Mouse (Mus musculus): Measurements from ENCODE around the gene Cox19. TPM values are rescaled to one million over a fixed set of nuclear protein-coding genes. Genes with fewer than 3 reads are reported as not detected.

The Cox19 gene
- total RNA-seq, 4 experiments from 2014 or later = 96.9 to 114 (median 106) TPM

DNA sequence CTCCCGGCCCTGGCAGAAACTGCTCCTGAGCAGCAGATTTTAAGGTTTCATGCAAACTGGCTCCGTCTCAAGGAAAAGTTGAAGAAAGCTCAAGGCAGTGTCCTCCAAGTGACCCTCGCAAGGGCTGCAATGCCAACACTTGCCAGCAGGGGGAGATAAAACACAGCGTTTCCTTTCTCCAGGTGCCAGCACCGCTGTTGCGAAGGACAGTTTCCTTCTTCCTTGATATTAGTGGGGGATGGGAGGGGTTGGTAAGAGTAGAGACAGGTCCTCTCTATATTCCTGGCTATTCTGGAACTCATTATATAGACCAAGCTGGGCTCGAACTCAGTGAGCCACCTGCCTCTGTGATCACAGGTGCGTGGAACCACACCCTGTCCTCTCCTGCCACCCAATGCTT lies 19.5 kb downstream of the Cox19 start:
- peak; percentile 74 for DNase-seq (ENCODE audit: low spot score)

DNA sequence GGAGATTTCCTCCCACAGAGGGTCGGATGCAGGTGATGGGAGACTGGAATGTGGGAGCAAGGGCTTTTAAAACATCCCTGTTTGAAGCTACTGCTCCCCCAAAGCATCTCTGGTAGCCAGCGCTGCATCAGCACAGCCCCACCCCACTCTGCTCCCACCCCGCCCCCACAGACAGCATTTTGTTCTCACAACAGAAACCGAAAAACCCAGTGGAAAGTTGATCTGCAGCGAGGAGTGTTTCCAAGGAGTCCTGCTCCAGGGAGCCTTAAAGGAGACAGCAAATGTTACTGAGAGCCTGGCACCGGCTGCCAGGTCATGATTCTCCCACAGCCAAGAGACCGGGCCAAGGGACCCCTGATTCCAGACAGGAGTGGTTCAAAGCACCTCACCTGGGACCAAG lies 20.5 kb downstream of the Cox19 start:
- no peak for DNase-seq (ENCODE audit: low spot score)

DNA sequence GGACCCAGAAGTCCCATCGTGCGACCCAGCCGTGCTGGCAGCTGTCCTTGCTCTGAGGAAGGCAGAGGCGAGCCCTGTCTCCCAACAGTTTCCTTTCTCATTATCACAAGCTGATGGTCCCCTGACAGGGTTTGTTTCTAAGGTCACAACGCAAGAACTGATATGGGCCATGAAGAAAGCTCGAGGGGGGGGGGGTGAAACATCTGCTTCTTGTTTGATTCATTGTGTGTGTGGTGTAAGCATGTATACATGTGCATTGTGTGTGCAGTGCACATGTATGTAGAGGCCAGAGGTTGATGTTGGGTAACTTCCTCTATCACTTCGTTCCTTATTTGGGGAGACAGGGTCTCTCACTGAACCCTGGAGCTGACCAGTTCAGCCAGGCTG lies 23.6 kb downstream of the Cox19 start:
- DNase-seq (ENCODE audit: low spot score) = no peak

DNA sequence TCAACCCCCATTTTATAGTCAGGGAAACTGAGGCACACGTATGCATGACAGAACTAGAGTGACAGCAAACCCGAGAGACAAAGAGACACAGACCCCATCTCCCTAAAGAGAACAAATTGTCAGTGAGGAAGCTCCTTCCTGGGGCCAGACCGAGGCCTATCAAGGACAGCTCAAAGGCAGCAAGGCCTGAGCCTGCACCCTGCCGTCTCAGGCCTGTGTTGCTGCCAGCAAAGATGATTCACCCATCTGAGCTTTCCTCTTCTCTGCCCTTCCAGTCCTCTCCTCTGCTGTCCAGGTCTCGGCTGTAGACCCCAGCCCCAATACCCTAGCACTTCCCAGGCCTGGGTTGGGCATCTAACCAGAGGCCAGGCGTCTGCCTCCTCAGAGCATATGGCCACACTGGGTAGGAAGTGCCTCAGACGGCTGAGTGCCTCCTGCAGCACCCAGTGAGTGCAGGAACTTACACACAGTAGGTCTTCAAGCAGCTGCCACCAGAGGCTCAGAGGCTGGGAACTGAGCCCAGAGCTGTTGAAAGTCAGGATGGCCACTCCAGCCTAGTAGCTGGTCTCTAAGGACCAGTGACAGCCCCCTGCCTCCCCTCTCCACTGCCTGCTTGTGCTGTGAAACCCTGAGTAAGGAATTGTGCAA lies 24.1 kb downstream of the Cox19 start:
- no peak for DNase-seq (ENCODE audit: low spot score)

DNA sequence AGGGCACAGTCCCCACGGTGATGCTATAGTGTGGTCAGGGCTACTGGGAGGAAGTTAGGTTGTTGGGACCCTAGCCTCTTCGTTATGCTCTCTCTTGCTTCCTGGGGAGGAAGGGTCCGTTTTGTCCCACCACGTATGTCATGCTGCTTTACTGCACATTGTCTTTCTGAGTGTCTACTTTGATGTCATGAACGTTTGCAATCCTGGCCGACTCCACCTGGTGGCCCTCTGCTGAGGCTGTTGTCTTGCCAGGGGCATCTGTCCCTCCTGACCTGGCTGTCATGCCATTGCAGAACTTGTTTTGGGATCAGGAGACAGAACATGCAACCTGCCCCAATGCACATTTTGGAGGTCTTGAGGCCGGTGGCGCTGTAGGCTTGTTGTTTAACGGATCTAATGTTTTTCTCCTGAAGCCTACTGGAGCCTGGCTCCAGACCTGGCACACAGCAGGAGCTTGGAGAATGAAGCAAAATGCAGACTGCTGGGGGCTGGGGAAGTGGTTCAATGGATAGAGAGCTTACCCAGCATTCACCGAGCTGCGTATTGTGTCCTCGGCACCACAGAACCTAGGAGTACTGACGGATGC lies 25.0 kb downstream of the Cox19 start:
- DNase-seq (ENCODE audit: low spot score) = no peak

DNA sequence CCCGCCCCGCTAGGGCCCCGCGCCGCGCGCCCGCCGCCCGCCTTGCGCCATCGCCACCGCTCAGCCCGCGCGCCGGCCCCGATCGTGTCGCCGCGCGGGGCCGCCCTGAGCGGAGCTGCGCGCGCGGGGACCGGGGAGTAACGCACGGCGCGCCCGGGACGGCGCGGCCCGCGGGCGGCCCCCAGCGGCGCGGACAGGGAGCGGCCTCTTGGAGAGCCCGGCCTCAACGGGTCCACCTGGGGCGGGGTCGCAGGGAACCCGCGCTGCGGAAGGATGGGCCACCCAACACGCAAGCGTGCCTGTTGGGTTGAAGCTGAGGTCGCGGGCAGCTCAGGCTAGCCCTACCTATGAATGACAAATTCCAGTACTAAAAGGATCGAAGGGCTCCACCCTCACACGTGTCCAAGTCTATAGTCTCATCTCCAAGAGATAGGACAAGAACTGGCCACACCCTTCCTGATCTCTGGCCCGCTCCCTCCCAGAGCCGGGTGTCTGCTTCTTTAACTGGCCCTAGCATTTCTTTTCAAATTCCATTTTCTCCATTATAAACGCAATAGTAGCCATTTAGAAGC lies 25.7 kb downstream of the Cox19 start, which contains the start of gene Adap1:
Gene Adap1, minus strand, starts transcription at position 228 of the 572 bp plus-strand sequence.
- no peak for DNase-seq (ENCODE audit: low spot score)

DNA sequence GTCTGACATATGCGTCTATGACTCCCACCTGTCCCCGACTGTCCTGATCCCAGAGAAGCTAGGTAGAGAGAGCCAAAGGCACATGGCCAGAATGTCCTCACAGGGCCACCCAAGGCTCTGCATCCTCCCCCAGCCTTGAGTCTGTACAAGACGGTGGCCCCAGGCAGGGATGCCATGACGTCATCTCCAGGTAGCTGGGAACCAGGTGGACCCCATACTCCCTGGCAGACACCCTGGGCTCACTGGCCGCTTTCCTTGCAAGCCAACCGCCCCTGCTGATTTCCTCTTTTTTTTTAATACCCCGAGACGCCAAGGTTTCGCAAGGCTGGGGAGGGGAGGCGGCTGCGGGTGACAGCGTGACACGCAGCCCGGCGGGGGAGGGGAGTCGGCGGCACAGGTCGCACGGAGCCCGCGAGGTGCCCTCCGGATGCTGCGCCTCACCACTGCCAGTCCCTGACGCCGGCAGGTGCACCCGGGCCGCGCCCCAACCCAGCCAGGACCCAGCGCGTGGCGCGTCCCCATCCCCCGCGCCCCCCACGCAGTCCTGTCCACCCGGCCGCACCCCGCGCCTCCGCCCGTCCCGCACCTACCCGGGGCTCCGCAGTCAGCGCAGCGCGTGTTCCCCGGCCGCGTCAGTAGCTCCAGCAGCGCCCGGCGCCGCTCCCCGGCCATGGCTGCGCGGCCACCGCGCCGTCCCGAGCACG lies 26.4 kb downstream of the Cox19 start:
- DNase-seq (ENCODE audit: low spot score) = no peak

DNA sequence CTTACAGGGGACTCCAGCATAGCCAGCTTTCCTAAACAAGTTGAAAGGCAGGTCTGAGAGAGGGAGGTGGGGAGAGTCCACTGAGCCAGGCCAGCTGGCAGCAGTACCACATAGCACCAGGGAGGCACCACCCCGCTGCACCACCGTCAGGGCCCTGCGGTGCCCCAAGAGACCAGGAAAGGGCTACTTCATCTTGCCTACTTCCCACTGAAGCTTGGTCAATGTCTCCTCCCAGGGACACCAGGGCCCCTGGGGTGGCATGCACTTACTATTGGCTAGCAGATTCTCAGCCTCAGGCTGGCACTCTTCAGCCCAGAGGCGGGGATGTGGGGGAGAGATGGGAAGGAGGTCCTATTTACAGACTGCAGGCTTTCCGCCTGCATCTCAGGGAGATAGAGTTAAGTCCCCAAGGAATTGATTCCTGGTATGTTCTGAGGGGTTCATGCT lies 27.1 kb downstream of the Cox19 start:
- no peak for DNase-seq (ENCODE audit: low spot score)

DNA sequence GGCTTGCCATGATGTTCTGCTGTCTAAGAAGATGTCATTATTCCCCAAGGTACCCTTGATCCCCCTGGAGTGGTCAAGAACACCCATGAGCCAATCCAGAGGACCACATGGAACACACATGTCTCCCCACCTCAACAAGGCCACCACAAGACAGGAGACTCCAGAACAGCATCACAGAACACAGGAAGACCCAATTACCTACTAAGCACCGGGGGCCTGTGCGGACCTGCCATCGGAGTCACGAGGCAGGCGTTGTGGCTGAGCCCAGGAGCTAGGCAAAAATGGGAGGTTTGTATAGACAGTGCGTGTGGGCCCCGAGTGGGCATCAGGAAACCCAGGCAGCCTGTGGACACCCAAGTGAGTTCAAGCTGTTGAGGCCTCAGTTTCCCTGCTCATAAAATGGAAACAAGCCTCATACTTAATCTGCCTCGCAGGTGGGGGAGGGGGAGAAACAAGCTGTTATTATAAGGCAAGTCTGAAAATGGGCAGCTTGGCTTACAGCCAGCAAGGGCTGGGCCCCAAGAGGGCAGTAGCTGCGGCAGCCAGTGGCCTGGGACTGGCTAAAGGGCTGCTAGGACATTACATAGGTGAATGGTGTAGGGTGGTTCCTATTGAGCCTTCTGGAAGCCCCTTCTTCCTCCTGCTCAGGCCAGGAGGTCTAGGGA lies 27.8 kb downstream of the Cox19 start:
- DNase-seq (ENCODE audit: low spot score) = no peak

DNA sequence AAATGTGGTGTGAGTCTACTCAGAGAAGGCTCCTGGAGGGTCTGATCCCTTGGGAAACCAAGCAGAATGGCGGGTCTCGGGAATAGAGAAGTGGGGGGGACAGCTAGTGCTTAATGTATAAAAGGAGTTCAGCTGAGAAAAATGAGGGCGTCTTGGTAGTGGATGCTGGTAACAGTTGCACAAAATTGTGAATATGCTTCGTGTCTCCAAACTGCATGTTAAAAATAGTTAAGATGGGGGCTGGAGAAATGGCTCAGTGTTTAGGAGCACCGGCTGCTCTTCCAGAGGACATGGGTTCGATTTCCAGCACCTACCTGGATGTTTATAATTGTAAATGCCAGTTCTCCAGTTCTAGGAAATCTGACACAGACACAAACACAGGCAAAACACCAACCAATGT lies 29.9 kb downstream of the Cox19 start:
- no peak for DNase-seq (ENCODE audit: low spot score)

DNA sequence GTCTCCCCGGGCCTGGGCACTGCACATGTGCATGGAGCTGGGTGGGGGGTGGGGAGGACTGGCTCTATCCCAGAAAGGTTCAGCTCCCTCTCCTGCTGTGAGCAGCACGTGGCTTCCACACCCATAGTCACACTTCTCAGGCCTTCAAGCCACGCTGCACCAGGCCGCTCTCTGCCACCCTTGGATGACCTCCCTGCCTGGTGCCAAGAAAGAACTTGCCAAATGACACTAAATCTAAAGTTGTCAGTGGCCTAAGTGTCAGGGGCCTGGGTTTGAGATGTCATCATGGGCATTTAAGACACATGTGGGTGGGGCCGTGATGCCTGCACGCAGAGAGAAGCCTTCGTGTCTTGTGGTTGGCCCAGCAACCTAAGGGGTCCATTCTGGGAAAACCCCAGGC lies 30.8 kb downstream of the Cox19 start:
- DNase-seq (ENCODE audit: low spot score) = no peak

DNA sequence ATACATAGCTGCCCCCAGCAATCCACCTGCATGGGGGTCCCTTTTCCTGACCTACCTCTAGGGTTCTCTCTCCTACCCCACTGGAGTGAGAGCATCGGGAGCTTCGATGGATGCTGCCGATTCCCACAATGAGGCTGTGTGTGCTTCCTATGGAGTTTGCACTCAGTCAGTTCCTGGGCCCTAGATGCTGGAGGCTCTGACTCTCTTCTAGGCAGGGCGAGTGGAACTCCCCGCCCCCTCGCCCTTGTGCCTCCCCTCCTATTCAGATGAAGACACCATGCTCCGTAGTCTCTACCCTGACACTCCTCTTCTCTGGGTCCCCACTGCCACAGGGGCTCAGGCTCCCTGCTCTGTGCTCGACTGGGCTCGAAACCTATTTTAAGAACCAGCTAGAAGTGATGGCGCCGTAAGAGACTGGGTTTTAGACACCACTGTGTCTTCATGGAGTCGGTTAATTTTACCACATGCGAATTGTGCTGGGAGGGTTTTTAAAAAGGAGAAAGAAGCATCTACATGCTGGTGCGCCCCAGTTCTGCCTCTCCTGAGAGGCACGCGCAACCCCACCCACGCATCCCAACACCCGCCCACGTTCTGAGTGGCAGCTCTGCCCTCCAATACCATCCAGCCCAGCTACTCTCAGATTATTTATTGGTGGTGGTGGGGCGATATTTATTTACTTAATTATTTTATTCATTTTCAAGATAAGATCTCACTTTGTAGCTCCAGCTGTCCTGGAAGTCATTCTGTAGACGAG lies 33.3 kb downstream of the Cox19 start:
- no peak for DNase-seq (ENCODE audit: low spot score)

DNA sequence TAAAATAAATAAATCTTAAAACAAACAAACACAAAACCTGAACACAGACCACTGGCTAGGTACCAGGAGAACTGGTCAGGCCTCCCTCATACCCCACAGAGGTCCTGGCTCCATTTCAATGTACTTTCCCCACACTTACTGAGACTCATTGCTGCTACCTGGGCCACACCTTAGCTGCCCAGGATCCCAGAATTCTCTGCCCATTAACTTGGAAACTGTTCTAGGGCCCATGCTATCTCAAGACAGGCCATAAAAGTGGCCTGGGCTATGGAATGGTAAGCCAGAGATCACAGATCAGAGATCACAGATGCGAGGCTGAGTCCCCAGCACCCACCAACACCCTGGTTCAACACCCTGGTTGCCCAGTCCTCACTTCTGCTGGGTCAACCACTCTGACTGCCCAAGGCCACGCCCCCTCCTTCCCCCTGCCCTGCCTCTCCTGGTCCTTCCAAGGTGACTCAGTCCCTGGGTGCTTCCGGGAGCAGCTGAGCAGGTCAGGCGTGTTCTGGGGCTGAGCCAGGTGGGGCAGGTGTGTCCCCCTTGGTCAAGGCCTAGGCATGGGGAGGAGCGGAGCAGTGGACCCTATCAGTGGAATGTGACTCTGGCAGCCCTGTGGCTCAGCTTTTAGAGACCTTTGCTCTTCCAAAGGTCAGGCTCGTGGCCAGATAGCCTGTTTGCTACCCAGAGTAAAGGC lies 34.1 kb downstream of the Cox19 start:
- no peak for DNase-seq (ENCODE audit: low spot score)

DNA sequence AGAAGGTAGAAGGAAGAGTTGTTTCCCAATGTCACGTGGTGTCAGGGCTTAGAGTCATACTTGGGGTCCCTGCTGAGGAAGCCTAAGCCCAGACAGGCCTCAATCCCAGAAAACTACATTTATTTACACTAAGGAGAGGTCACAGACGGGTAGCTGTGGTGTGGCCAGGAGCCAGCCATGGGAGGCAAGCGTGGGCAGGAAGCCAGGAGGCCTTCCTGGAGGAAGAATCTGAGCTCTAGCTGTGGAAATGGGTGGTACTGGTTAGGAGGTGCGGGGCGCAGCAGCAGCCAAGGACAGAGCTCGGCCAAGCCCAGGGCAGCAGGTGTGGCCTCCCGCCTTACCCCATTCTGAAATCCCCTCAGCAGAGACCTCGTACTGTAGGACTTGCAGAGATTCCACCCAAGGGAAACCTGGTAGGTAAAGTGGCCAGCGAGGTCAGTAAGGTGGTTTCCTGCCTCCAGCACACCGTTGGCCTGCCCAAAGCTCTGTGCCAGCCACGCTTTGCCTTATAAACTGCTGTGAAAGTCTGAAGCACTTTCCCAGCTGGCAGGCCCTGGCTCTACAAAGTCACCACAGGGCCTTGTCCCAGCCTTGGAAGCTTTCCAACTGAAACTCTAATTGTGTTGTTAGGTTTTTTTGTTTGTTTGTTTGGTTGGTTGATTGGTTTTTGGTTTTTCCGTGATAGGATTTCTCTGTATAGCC lies 36.1 kb downstream of the Cox19 start:
- DNase-seq (ENCODE audit: low spot score) = no peak

DNA sequence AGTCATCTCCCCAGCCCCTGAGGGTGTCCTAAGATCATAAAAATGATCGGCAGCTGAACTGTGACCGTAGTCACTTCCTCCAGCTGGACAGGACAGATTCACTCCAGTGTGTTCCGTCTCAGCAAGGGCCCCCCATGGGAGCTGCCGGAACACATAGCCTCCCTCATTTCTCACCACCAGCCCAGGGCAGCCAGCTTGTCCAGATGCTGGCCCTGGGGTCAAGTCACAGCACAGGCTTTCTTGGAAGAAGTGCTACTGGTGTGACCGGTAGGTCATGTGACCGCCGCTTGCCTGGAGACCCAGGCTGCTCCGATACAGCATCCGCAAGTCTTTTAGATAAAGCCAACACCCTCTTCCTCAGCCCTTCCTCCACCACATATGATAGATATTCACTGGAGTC lies 37.7 kb downstream of the Cox19 start:
- no peak for DNase-seq (ENCODE audit: low spot score)

DNA sequence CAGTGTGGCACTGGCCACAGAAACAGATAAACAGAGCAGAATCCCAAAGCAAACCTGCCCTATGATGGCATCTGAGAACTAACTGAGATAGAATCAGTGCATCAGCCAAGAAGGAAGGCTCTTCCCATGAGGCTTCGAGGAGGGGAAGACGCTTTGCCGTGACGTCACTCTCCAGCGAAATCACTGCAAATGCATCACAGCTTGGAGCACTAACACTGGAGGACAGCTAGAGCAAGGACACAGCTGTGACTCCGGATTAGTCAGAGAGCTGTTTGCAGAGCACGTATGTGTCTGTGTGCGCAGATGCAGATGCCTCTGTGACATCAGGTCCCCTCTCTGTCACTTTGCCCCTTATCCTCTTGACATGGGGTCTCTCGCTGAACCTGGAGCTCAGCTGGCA lies 39.4 kb downstream of the Cox19 start:
- no peak for DNase-seq (ENCODE audit: low spot score)

DNA sequence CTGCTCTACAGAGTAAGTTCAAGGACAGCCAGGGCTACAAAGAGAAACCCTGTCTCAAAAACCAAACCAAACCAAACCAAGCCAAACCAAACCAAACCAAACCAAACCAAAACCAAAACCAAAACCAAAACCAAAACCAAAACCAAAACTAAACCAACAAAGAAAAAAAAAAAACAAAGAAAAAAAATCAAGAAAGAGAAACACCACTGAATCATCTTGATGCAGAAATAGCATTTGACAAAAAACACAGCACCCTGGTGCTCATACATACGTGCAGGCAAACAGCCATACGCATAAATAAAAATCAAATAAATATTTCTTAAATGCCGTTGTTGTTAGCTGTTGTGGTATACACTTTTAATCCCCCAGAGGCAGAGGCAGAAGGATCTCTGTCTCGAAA lies 40.7 kb downstream of the Cox19 start:
- no peak for DNase-seq (ENCODE audit: low spot score)

DNA sequence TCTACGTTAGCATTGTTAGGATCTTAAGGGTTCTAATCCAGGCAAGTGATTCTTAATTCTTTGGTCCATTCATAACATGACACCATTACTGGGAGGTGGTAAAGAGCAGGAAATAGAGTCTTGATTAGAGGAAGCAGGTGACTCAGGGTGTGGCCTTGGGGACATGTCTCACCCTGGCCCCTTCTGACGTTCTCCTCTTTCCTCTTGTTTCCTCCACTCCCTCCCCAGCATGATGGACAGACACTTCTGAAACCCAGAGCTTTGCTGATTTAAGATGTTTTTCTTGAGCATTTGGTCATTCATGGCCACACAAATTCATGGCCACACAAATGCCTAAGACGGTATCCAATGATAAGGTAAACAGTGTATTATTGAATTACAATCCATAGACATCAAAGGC lies 41.3 kb downstream of the Cox19 start:
- no peak for DNase-seq (ENCODE audit: low spot score)

DNA sequence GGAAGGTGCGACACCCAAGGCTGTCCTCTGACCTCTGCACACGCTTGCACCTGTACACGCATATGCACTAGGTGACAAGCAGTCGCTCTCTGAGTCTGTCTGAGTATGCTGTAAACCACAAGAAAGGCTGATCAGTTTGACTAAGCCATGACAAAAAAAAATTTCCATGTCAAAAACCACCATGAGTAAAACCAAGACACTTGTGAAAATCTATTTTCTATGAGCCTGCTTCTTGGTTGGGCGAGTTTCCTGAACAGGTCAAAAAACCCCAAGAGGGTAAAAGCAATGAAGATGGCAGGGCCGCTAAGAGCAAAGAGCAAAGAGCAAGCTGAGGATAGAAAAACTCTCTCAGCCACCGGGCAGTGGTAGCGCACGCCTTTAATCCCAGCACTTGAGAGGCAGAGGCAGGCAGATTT lies 47.6 kb downstream of the Cox19 start:
- DNase-seq (ENCODE audit: low spot score) = no peak

DNA sequence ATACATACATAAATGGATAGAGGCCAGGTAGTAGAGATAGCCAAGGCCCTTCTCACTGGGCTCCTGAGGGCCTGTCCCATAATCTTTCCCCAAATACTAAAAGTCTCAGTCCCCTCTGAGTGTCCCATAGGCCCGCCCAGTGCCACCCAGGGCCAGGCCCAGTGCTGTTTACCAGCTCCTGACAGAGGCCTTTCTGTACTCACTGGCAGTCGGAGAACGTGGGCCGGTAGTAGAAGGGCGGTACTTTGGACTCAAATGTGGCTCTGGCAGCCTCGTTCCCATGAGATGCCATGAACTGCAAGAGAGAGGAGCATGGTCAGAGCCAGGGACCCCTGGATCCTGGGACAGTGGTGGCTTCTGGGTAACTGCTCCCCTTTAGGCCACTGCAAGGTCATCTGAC lies 49.1 kb downstream of the Cox19 start:
- DNase-seq (ENCODE audit: low spot score) = no peak
